Mouse (Mus musculus): Measurements from ENCODE around the gene Mapkapk3. TPM values are rescaled to one million over a fixed set of nuclear protein-coding genes. Genes with fewer than 3 reads are reported as not detected.

The Mapkapk3 gene
- 8.1 and 13.3 TPM in 2 replicates for polyA plus RNA-seq (2012; ENCODE audit: low replicate concordance)

GRCm38 (mm10) chr9:107289211-107290076 is at the start of gene Mapkapk3:
Gene Mapkapk3, minus strand, starts transcription at chr9:107289877.

GRCm38 (mm10) chr9:107338172-107338883 is 48.7 kb upstream of the Mapkapk3 start, which contains the start of gene Hemk1:
Gene Hemk1, minus strand, starts transcription at chr9:107338350.

GRCm38 (mm10) chr9:107296016-107296040 is 6.2 kb upstream of the Mapkapk3 start, which contains the start of gene Cish:
Gene Cish, plus strand, starts transcription at chr9:107296026.

GRCm38 (mm10) chr9:107231539-107232139 is 58.0 kb downstream of the Mapkapk3 start, which contains the start of gene Dock3:
Gene Dock3, minus strand, starts transcription at chr9:107231909.

Other genes with a start within 250 kb of the Mapkapk3 start
- 0.51 TPM in 1 of 2 replicates, not detected in the other for gene Dock3, start 58.0 kb downstream of the Mapkapk3 start, polyA plus RNA-seq (2012; ENCODE audit: low replicate concordance)
- 40.6 and 47.8 TPM in 2 replicates for gene Cish, start 6.1 kb upstream of the Mapkapk3 start, polyA plus RNA-seq (2012; ENCODE audit: low replicate concordance)
- 4.1 and 4.5 TPM in 2 replicates for gene Hemk1, start 48.5 kb upstream of the Mapkapk3 start, polyA plus RNA-seq (2012; ENCODE audit: low replicate concordance)
- gene 6430571L13Rik, start 50.7 kb upstream of the Mapkapk3 start, polyA plus RNA-seq (2012; ENCODE audit: low replicate concordance): 0.07 TPM in 1 of 2 replicates, not detected in the other
- gene Cacna2d2, start 109.7 kb upstream of the Mapkapk3 start, polyA plus RNA-seq (2012; ENCODE audit: low replicate concordance): 0.28 and 4.1 TPM in 2 replicates
- gene Tmem115, start 244.1 kb upstream of the Mapkapk3 start, polyA plus RNA-seq (2012; ENCODE audit: low replicate concordance): 35.1 and 38.3 TPM in 2 replicates

Measured in leukemia stem cell, adult 10-12 weeks (primary cell).